Mouse (Mus musculus) brain, embryonic 18.5 days (tissue): ENCODE measurements around the gene Nup107.
"Not testable (repeated sequence)": the region's sequence is repeated elsewhere in the genome, so short reads cannot be mapped to it uniquely, and the experiment has no call there.

Experiments
- DNase-seq: peaks from one replicate; pipeline ENCODE4 v3.0.0-alpha.2; 2012; ENCODE audit warnings: low read depth, low spot score

Gene Nup107

GRCm38 (mm10) chr10:117765116-117765894 is 27.2 kb downstream of the Nup107 start:
- no peak for DNase-seq

- no peak for DNase-seq
These were observed 27.9 kb downstream of the Nup107 start for GRCm38 (mm10) chr10:117764598-117764997.

- no peak for DNase-seq
These were observed 28.8 kb downstream of the Nup107 start for GRCm38 (mm10) chr10:117763588-117764190.

GRCm38 (mm10) chr10:117762966-117763365 is 29.5 kb downstream of the Nup107 start:
- no peak for DNase-seq

- no peak for DNase-seq
These were observed 30.1 kb downstream of the Nup107 start for GRCm38 (mm10) chr10:117762281-117762830.

- DNase-seq = no peak
These were observed 31.0 kb downstream of the Nup107 start for GRCm38 (mm10) chr10:117761551-117761950.

- no peak for DNase-seq
These were observed 31.6 kb downstream of the Nup107 start for GRCm38 (mm10) chr10:117760831-117761335.

- no peak for DNase-seq
These were observed 32.5 kb downstream of the Nup107 start for GRCm38 (mm10) chr10:117759844-117760630.

GRCm38 (mm10) chr10:117758749-117759727 is 33.5 kb downstream of the Nup107 start:
- DNase-seq = no peak

- not testable (repeated sequence) for DNase-seq
These were observed 34.2 kb downstream of the Nup107 start for GRCm38 (mm10) chr10:117758344-117758743.

- DNase-seq = no peak
These were observed 34.6 kb downstream of the Nup107 start for GRCm38 (mm10) chr10:117757796-117758342.

GRCm38 (mm10) chr10:117757259-117757658 is 35.2 kb downstream of the Nup107 start:
- no peak for DNase-seq

GRCm38 (mm10) chr10:117756784-117757183 is 35.7 kb downstream of the Nup107 start:
- no peak for DNase-seq

- DNase-seq = no peak
These were observed 36.6 kb downstream of the Nup107 start for GRCm38 (mm10) chr10:117755799-117756467.

GRCm38 (mm10) chr10:117755086-117755798 is 37.3 kb downstream of the Nup107 start:
- DNase-seq = no peak

GRCm38 (mm10) chr10:117754609-117754940 is 37.9 kb downstream of the Nup107 start:
- DNase-seq = no peak

- no peak for DNase-seq
These were observed 38.5 kb downstream of the Nup107 start for GRCm38 (mm10) chr10:117753711-117754608.
